Mouse (Mus musculus) lung, embryonic 14.5 days (tissue): ENCODE data around the gene Kmo. TPM values are rescaled to one million over a fixed set of nuclear protein-coding genes. Genes with fewer than 3 reads are reported as not detected.

Experiments used
- ATAC-seq: fragments of 200-750 bp; cut with Nextera tagmentation; 2 replicates; pipeline ENCODE4 v1.8.0; 2017; ENCODE audit warnings: mild to moderate bottlenecking, moderate TSS enrichment, moderate library complexity; ENCODE audit not compliant: insufficient read depth
- DNase-seq: peaks from one replicate; pipeline ENCODE4 v3.0.0-alpha.2; 2015
- H3K27ac ChIP-seq: fragments of 300-500 bp; sonication (generic); 2 replicates; pipeline ENCODE4 v1.5.1; 2014; ENCODE audit warnings: low read depth, mild to moderate bottlenecking, moderate library complexity
- H3K27me3 ChIP-seq: fragments of 300-500 bp; sonication (generic); 2 replicates; pipeline ENCODE4 v1.6.1; 2014; ENCODE audit warnings: low read length, control low read depth; ENCODE audit not compliant: insufficient read depth
- H3K36me3 ChIP-seq: fragments of 300-500 bp; sonication (generic); 2 replicates; pipeline ENCODE4 v1.6.1; 2014; ENCODE audit warnings: control low read depth; ENCODE audit not compliant: insufficient read depth
- H3K4me1 ChIP-seq: fragments of 300-500 bp; sonication (generic); 2 replicates; pipeline ENCODE4 v1.6.1; 2014; ENCODE audit warnings: antibody characterized with exemption, control low read depth; ENCODE audit not compliant: insufficient read depth
- H3K4me2 ChIP-seq: fragments of 300-500 bp; sonication (generic); 2 replicates; pipeline ENCODE4 v1.6.1; 2014; ENCODE audit warnings: mild to moderate bottlenecking
- H3K4me3 ChIP-seq: fragments of 300-500 bp; sonication (generic); 2 replicates; pipeline ENCODE4 v1.5.1; 2014; ENCODE audit warnings: low read depth, low read length
- H3K9ac ChIP-seq: fragments of 300-500 bp; sonication (generic); 2 replicates; pipeline ENCODE4 v1.6.1; 2014
- H3K9me3 ChIP-seq: fragments of 300-500 bp; sonication (generic); 2 replicates; pipeline ENCODE4 v1.6.1; 2016; ENCODE audit warnings: low read depth, low read length, control low read depth
- CTCF ChIP-seq: IDR thresholded peaks from 2 replicates; pipeline ENCODE4 v1.5.1; 2016; ENCODE audit warnings: antibody characterized with exemption, low read depth
- WGBS: fragments of 180-500 bp; shearing (Covaris S2); extraction: QIAGEN DNeasy Blood & Tissue Kit; methylation state at CpG from one replicate; pipeline ENCODE4 v1.1.7; 2014; 5-methylcytosine and 5-hydroxymethylcytosine counted together
- polyA plus RNA-seq: library from polyadenylated mRNA; unstranded; fragments of >200 nt; fragmentation: Nextera tagmentation; extraction: Ambion mirVana; gene quantifications from 2 replicates; pipeline ENCODE4 v1.2.1, GENCODE M21; 2014

The Kmo gene
- polyA plus RNA-seq, 1 experiment from 2014 or later: 0.51 TPM

DNA sequence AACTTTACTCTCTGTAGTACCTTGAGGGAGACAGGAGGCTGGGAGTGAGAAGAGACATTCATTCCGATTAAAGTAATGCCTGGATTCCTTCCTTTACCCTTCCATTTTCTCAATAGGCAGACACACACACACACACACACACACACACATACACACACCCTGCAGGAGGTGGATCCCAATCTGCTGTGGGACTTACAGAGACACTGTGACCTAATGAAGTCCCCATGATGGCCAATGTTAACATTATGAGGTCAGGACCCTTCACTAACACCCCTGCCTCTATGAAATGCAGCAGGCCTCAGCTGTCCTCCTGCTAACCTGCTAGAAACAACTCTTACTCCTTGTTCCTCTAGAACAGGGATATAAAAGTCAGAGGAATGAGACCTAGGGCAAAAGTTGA is 78.1 kb downstream of the Kmo start, which contains the start of gene Wdr64:
TSS of gene Wdr64 (plus strand) at position 301 of the 400 bp plus-strand sequence.
- WGBS: 68% methylated on average over 1 of the region's 1 CpGs
- H3K4me3 ChIP-seq: no peak within 1 kb of the TSS
- no peak within 1 kb of the TSS for H3K4me2 ChIP-seq
- no peaks in the 10 kb centered on the region for H3K36me3 ChIP-seq
- no peaks in the 10 kb centered on the region for H3K4me1 ChIP-seq
- H3K27ac ChIP-seq: no peak within 1 kb of the TSS
- TF ChIP-seq CTCF: no peak
- no peak for ATAC-seq
- DNase-seq: no peak
- no peaks in the 10 kb centered on the region for H3K27me3 ChIP-seq
- no peaks in the 10 kb centered on the region for H3K9me3 ChIP-seq
- H3K9ac ChIP-seq: no peak within 1 kb of the TSS

DNA sequence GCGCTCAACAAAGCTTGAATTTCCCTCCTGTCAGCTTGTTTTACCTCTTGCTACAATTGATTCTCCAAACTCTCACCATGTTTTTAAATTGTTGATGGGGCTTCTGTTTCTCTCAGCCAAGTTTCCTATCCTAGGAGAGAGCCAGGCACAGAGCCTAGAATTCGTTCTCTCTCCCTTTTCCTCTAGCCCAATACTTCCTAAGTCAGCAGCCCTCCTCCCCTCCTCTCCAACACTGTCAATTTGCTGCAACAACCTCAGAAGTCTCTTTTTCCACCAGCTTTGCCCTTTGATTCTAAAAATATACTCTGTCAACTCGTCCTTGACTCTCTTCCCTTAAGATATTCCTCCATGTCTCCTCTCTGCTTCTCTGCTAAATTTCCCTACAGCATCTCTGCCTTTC is 79.2 kb downstream of the Kmo start:
- H3K27ac ChIP-seq: no peak overlapping the region
- no peaks in the 10 kb centered on the region for H3K4me1 ChIP-seq
- no peak overlapping the region for H3K4me2 ChIP-seq
- no peak overlapping the region for H3K9ac ChIP-seq
- H3K27me3 ChIP-seq: no peaks in the 10 kb centered on the region
- ATAC-seq (no peak), DNase-seq (no peak)
- no peaks in the 10 kb centered on the region for H3K36me3 ChIP-seq
- H3K9me3 ChIP-seq: no peaks in the 10 kb centered on the region
- no peak overlapping the region for H3K4me3 ChIP-seq
- 52% methylated on average over 3 of the region's 3 CpGs for WGBS
- TF ChIP-seq CTCF: no peak

DNA sequence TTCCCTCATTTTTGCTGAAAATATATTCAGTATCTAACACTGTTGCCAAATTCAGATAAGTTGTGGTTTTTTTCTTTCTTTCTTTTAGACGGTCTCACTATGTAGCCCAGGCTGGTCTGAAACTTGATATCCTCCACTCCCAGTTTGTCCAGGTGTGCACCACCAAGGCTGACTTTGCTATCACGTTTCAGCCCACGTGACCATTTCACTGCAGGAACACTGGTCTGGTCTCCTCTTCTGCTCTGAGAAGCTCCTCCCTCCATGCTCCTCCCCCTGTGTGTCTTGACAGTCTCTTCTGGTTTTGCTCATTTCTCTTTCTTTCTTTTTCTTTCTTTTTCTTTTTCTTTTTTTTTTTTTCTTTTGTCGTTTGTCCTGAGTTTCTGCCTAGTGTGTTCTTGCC is 79.6 kb downstream of the Kmo start:
- no peak for DNase-seq

DNA sequence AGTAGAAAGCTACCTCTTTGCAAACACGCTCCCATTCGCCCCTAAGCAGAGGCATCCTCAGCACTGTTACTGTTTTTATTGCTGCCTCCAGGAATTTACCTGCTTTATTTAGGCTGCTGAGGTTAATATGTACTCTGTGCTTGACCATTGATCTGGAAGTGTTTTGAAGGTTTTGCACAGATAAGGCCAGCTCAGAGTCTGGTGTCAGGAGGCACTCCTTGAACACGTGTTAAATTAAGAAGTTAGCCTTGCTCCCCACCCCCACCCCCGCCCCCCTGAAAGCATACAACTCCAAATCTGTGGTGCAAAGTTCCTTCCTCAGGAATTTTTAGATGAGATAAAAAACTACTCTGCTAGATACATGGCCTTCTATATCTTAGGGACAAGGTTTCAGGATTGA is 81.0 kb downstream of the Kmo start:
- ATAC-seq (no peak), DNase-seq (no peak)
- no peaks in the 10 kb centered on the region for H3K9me3 ChIP-seq
- no peaks in the 10 kb centered on the region for H3K36me3 ChIP-seq
- no peak overlapping the region for H3K4me3 ChIP-seq
- no peak overlapping the region for H3K27ac ChIP-seq
- H3K4me2 ChIP-seq: no peak overlapping the region
- H3K4me1 ChIP-seq: no peaks in the 10 kb centered on the region
- 58% methylated on average over 4 of the region's 4 CpGs for WGBS
- H3K27me3 ChIP-seq: no peaks in the 10 kb centered on the region
- TF ChIP-seq CTCF: no peak
- H3K9ac ChIP-seq: no peak overlapping the region

More for the DNA sequence above, 79.6 kb downstream of the Kmo start:
- peak; percentile 24; the same call in 1 of the 2 replicates for ATAC-seq
- no peaks in the 10 kb centered on the region for H3K4me1 ChIP-seq
- no peak overlapping the region for H3K4me2 ChIP-seq
- no peak overlapping the region for H3K27ac ChIP-seq
- no peaks in the 10 kb centered on the region for H3K9me3 ChIP-seq
- no peak for TF ChIP-seq CTCF
- no peak overlapping the region for H3K4me3 ChIP-seq
- no peaks in the 10 kb centered on the region for H3K27me3 ChIP-seq
- H3K36me3 ChIP-seq: no peaks in the 10 kb centered on the region
- 26% methylated on average over 4 of the region's 4 CpGs for whole genome bisulfite sequencing
- no peak overlapping the region for H3K9ac ChIP-seq

DNA sequence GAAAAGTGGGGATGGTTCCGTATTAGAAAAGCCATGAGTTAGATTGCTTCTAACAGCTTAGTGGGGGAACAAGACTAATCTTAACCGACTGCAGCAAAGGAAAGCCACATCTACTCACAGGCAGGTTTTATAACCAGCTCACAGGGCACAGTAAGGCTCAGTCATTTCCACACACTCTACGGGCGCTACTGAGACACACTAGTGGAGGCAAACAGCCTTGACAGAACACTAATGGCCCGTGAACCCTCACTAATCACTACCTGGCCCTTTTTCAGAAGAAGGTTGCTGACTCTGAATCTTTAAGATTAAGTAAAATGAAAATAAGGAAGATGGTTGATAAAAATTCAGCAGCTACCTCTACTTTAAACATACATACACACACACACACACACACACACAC is 87.4 kb downstream of the Kmo start:
- Histone ChIP-seq H3K4me2 (no peak overlapping the region), H3K36me3 (no peaks in the 10 kb centered on the region), H3K9me3 (no peaks in the 10 kb centered on the region), H3K4me3 (no peak overlapping the region), H3K9ac (no peak overlapping the region), H3K27me3 (no peaks in the 10 kb centered on the region), H3K27ac (no peak overlapping the region), H3K4me1 (no peaks in the 10 kb centered on the region)
- ATAC-seq (no peak), DNase-seq (no peak)
- no peak for TF ChIP-seq CTCF
- WGBS: 70% methylated on average over 5 of the region's 5 CpGs

DNA sequence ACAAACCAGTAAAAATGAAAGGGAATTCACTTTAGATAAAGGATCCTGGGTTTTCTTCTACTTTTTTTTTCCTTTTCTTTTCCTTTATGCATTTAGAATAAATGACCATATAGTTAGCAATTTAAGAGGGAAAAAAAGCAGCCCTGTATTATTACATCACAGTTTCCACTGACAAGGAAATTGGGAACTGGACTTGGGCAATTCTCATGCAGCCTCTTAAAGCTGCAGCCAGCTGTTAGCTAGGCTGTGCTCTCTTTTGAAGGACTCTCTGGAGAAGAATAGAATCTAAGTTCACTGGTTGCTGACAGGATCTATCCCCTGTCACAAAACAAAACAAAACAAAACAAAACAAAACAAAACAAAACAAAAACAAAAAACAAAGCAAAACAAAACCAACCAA is 87.8 kb downstream of the Kmo start:
- no peaks in the 10 kb centered on the region for H3K27me3 ChIP-seq
- H3K4me2 ChIP-seq: no peak overlapping the region
- no peaks in the 10 kb centered on the region for H3K36me3 ChIP-seq
- DNase-seq (peak; percentile 17), ATAC-seq (no peak)
- H3K9ac ChIP-seq: no peak overlapping the region
- TF ChIP-seq CTCF: no peak
- H3K4me3 ChIP-seq: no peak overlapping the region
- H3K4me1 ChIP-seq: no peaks in the 10 kb centered on the region
- no peak overlapping the region for H3K27ac ChIP-seq
- H3K9me3 ChIP-seq: no peaks in the 10 kb centered on the region

Other genes with a start within 250 kb of the Kmo start
- 0.08 and 0.20 TPM in 2 replicates for gene Rgs7, start 127.9 kb upstream of the Kmo start, polyA plus RNA-seq
- gene Fh1, start 5.3 kb downstream of the Kmo start, polyA plus RNA-seq: 115 and 123 TPM in 2 replicates
- gene Opn3, start 72.4 kb downstream of the Kmo start, polyA plus RNA-seq: 4.9 and 5.4 TPM in 2 replicates
- 4.0 and 4.5 TPM in 2 replicates for gene Chml, start 72.5 kb downstream of the Kmo start, polyA plus RNA-seq
- not detected in 2 replicates for gene Wdr64, start 78.2 kb downstream of the Kmo start, polyA plus RNA-seq